Mouse (Mus musculus) ovary, adult 18-20 months (tissue): ENCODE results near the gene Olfr30.
"Not testable (repeated sequence)": the region's sequence is repeated elsewhere in the genome, so short reads cannot be mapped to it uniquely, and the experiment has no call there.

ENCODE experiments used
- DNase-seq: peaks from one replicate; pipeline ENCODE4 v3.0.0; 2022; ENCODE audit warnings: low spot score, mixed read lengths

Olfr30 gene

GRCm38 (mm10) chr11:58462170-58462569 lies at the start of gene Olfr30:
Olfr30 (minus strand) TSS chr11:58462270.
- no peak for DNase-seq

- DNase-seq: not testable (repeated sequence)
Observed at GRCm38 (mm10) chr11:58509058-58509457, 47.0 kb upstream of the Olfr30 start.

- not testable (repeated sequence) for DNase-seq
Observed at GRCm38 (mm10) chr11:58502472-58502871, 40.4 kb upstream of the Olfr30 start, which contains the start of gene Olfr331. Olfr331 (minus strand) TSS chr11:58502572.

- no peak for DNase-seq
Observed at GRCm38 (mm10) chr11:58499290-58499689, 37.2 kb upstream of the Olfr30 start.

GRCm38 (mm10) chr11:58498761-58499160 lies 36.7 kb upstream of the Olfr30 start:
- no peak for DNase-seq

- DNase-seq: no peak
Observed at GRCm38 (mm10) chr11:58492455-58492854, 30.4 kb upstream of the Olfr30 start, which contains the start of gene Olfr332. Olfr332 (minus strand) TSS chr11:58492555.

- no peak for DNase-seq
Observed at GRCm38 (mm10) chr11:58453592-58453991, 8.5 kb downstream of the Olfr30 start.

- no peak for DNase-seq
Observed at GRCm38 (mm10) chr11:58452759-58453158, 9.3 kb downstream of the Olfr30 start, which contains the start of gene Lypd9. Lypd9 (minus strand) TSS chr11:58452923.

- DNase-seq: no peak
Observed at GRCm38 (mm10) chr11:58437866-58438265, 24.2 kb downstream of the Olfr30 start.

GRCm38 (mm10) chr11:58432259-58432658 lies 29.8 kb downstream of the Olfr30 start, which contains the start of gene Gm12253:
Gm12253 (plus strand) TSS chr11:58432559.
- no peak for DNase-seq

GRCm38 (mm10) chr11:58420815-58421214 lies 41.3 kb downstream of the Olfr30 start, which contains the start of gene 1810065E05Rik:
1810065E05Rik (plus strand) TSS chr11:58421111.
- DNase-seq: no peak

- no peak for DNase-seq
Observed at GRCm38 (mm10) chr11:58418336-58418735, 43.7 kb downstream of the Olfr30 start.

- no peak for DNase-seq
Observed at GRCm38 (mm10) chr11:58408066-58408465, 54.0 kb downstream of the Olfr30 start.
